Mouse (Mus musculus) G1E-ER4 (cell line): ENCODE data around the gene Man1b1. TPM values are rescaled to one million over a fixed set of nuclear protein-coding genes. Genes with fewer than 3 reads are reported as not detected.

ENCODE experiments used
- GATA1 ChIP-seq: IDR thresholded peaks from one replicate; pipeline ENCODE4 v1.8.0; 2012; ENCODE audit warnings: low read length, inconsistent platforms
- polyA plus RNA-seq: library from polyadenylated mRNA; stranded (reverse); fragments of >175 nt; gene quantifications from 2 replicates; pipeline ENCODE4 v1.2.3, GENCODE M21; 2012

The Man1b1 gene
- polyA plus RNA-seq, 1 experiment = 18.5 TPM

DNA sequence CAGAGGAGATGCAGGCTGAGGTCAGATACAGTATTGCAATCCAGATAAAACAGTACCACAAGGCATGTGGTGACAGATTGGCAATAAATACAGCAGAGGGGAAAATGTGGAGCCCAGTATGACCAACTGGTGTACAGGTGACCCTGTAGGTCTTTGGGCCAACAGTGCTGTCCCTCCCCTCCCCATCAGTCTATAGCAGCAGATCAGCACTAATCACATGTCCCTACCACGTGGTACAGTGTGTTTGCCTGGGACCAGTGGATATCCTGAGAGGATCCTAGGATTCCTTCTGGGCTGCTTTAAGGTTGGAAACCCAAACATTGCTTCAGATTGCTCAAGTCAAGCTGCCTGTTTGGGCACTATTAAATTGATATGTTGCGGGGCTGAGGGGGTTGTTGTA is 1.4 kb downstream of the Man1b1 start:
- no peak for TF ChIP-seq GATA1

DNA sequence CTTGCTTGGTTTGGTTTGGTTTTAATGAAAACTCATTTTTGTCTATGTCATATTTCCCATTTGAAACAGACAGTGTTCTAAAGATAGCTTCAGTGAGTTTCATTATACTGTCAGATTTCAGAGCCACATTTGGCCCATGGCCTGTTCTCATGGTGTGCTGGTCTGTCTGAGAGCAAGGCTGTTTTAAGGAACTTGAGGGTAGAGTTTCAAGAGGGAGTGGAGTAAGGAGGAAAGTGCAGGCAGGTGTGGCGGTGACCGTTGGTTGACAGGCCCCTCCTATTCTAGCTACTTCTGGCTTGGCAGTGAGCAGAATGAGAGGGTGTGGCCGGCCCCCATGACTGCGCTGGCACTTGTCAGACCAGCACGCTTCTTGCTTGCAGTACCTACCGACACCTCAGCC is 6.2 kb downstream of the Man1b1 start:
- no peak for TF ChIP-seq GATA1

DNA sequence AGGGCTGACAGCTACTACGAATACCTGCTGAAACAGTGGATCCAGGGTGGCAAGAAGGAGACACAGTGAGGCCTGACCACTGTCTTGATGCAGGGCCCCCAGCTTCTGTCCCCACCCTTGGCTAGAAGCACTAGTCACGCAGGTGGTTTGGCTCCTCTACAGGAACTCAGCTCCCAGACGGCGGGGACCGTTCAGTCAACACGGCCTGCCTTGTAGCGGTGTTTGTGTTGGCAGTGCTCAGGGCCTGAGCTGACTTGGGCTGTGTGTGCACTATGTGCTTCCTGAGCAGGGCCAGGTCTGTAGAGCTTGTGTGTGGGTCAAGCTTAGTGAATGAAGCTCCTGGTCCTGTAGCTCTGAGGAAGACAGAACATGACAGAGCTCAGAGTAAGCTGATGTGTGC is 16.0 kb downstream of the Man1b1 start:
- TF ChIP-seq GATA1 = no peak

GRCm38 (mm10) chr2:25349499-25349898 is 17.4 kb downstream of the Man1b1 start:
- no peak for TF ChIP-seq GATA1

DNA sequence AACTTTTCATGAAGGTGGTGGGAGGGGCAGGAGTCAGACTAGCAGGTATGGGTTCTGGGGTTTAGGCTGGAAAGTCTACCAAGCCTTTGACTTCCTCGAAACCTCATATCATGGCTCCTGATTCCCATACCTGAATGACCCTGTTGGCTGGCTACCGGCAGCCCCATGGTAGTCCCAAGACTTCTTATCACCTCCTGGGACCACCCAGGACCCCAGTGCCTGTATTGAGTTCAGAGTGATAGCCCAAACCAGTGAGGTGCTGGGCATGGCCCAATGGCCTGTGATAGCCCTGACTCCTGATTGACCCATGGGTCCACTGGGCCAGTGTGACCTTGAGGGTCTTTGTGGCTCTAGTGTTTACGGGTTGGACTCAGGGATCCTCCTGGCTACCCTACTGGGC is 18.6 kb downstream of the Man1b1 start:
- TF ChIP-seq GATA1 = no peak

GRCm38 (mm10) chr2:25354211-25354610 is 22.1 kb downstream of the Man1b1 start:
- no peak for TF ChIP-seq GATA1

DNA sequence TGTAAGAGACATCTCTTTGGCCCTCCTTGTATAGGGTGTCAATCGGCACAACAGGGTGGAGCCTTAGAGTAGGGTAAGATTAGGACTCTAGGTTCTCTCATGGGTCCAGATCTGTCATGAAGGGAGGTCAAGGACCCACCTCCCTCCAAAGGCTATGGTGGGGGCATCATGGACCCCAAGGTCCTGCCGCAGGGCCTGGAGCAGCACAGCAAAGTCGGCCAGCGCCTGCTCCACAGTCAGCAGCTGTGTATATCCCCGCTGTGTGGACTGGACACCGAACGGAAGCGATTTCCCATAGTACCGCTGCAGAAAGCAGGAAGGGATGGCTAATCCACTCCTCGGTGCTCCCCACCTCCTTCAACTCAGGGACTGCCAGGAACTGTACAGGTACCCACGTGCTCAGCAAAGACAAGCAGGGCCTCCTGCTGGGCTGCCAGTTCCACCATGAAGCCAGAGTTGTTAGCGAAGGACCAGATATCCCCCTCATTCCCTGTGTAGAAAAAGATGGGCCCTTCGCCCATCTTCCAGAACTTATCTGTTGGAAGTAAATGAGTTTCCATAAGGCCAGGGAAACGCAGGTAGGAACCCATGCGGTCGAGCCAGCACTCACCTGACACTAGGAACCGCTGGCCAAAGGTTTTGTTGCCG is 23.4 kb downstream of the Man1b1 start:
- no peak for TF ChIP-seq GATA1

GRCm38 (mm10) chr2:25356208-25357079 is 24.3 kb downstream of the Man1b1 start, which contains the start of gene Dpp7:
Dpp7 (minus strand) TSS chr2:25356359.
- no peak for TF ChIP-seq GATA1

DNA sequence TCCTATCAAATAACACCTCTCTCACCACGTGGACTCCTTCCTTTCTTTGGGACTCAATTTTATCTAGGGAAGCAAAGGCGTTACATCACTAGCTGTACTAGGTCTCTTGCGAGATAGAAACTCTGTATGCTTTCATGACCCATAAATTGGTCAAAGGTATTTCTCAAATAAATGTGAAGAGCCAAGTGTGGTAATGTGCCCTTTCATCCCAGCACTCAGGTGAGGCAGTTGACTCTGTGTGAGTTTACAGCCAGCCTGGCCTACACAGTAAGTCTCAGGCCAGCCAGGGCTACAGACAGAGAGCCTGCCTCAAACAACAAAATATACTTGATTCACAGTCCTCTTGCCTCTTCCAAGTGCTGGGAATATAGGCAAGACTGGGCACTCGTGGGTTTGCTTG is 27.7 kb downstream of the Man1b1 start:
- no peak for TF ChIP-seq GATA1

DNA sequence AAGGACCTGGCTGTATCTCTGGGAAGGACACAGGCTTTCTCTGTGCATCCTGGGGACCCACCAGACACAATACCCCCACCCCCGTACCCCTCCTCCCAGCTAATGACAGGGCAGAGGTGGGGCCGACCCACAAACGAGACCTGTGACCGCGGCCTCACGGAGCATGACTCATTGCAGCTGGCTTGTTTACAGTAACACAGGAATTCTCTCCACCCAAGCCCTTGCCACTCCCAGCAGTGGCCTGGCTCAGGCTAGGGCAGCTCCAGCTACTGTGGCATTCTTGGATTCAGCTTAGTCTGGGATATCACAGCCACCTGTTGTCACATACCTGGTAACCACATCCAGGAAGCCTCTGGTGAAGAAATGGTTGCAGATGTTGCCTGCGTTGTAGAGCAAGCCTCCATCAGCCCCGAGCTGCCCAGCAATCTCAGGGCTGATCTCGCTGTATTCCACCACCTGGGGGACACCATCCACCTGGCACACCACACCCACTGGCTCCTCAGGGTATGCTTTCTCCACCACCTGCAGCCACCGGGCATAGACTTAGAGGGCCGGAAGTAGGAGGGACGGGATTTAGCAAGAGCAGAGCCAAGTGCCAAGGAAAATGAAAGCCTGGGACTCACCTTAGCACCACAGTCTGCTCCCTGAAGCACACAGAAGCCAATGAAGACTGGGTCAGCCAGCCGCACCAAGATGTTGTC is 31.5 kb downstream of the Man1b1 start:
- TF ChIP-seq GATA1 = no peak

DNA sequence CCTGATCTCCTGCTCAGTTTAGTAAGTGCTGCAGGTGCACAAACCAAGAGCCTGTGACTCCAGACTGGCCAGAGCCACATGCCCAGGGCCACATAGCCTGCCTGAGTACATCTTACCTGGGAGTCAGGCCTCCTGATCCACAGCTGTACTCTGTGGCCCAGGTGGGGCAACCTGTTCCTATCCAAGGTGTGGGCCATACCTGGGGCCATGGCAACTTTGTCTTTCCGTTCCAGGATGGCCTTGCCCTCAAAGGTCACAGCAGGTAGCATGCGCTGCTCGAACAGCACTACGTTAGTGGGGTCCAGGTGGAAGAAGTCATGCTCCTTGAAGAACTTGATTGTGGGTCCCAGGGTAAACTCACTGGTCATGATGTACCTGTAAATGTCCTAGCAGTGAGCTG is 32.2 kb downstream of the Man1b1 start:
- no peak for TF ChIP-seq GATA1

GRCm38 (mm10) chr2:25364761-25365090 is 32.6 kb downstream of the Man1b1 start:
- no peak for TF ChIP-seq GATA1

DNA sequence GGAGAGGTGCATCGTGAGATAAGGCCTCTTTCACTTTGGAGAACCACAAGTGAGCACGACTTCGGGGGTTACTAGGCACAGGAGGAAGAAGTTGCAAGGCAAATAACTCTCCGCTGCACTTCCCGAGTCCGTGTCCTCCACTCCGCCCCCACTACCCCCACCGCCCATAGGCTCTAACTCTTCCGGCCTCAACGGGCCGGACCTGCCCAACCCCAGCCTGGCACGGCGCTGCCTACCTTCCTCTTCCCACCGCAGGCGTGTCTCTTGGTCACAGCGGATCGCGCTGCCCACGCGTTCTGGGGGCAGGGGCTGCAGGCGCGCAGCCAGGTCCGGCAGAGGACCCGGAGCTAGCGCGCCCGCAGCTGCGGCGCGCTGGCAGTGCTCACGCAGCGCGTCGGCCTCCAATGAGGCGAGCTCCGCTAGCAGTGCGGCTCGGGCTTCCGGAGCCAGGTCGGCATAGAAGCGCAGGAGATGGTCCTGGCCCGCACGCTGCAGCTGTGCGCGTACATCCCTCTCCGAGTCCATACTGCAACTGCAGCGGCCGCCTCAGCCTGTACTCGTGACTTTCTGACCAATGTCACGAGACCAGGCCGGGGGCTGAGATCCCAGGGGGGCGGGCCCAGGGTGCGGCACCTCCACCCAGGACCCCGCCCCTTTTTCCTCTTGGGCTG is 33.1 kb downstream of the Man1b1 start, which contains the start of gene Uap1l1:
TSS of gene Uap1l1 (minus strand) at position 592 of the 671 bp plus-strand sequence.
- no peak for TF ChIP-seq GATA1

GRCm38 (mm10) chr2:25369996-25370395 is 37.9 kb downstream of the Man1b1 start:
- TF ChIP-seq GATA1 = no peak

DNA sequence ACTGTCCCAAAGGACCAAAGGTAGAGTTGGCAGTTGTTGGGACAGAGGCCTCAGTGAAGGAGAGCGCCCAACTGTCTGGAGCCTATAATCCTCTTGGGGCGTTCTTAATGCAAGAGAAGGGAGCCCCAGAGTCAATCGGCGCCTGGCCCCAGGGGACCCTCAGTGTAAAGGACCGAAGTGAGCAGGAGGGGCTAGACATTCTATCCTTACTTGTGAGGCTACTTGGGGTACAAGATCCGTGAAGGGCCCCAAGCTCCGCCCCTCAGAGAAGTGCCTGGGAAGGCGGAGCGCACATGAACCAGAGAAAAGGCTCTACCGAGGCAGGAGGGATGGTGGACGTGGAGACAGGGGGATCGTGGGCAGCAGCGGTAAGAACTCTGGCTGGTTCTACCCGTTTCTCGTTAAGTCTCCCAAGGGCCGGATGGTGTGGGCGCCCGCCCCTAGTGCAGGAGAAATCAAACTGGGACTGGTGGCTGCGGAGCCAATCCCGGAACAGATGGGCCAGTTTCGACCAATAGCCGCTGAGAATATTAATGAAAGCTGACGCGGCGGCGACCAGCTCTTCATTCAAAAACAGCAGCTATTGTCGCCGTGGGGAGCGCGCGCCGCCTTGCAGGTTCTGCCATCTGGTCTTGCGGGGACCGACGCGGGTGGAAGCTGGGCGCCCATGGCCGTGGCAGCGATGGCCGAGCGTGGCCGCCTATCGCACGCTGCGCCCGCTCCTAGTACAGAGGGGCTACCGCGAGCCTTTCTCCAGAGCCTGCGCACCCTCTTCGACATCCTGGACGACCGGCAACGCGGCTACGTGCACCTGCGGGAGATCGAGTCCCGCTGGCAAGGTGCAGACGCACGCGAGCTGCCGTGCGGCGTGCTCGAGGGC is 39.9 kb downstream of the Man1b1 start, which contains the start of gene Sapcd2:
TSS of gene Sapcd2 (plus strand) at position 558 of the 880 bp plus-strand sequence.
- TF ChIP-seq GATA1 = no peak
